Mouse (Mus musculus) retina, adult 2 months (tissue): ENCODE results near the gene Abcb4.
"Not testable (repeated sequence)": the region's sequence is repeated elsewhere in the genome, so short reads cannot be mapped to it uniquely, and the experiment has no call there.

Source experiments
- DNase-seq: peaks from one replicate; pipeline ENCODE4 v3.0.0-alpha.2; 2012; ENCODE audit warnings: low read depth, low spot score

Gene Abcb4

GRCm38 (mm10) chr5:8911567-8912198, 18.2 kb downstream of the Abcb4 start:
- DNase-seq = no peak

- no peak for DNase-seq
These were observed 22.9 kb downstream of the Abcb4 start for GRCm38 (mm10) chr5:8916400-8916799.

- no peak for DNase-seq
These were observed 23.6 kb downstream of the Abcb4 start for GRCm38 (mm10) chr5:8917069-8917468.

GRCm38 (mm10) chr5:8928440-8928839, 34.9 kb downstream of the Abcb4 start:
- DNase-seq = no peak

GRCm38 (mm10) chr5:8937965-8938364, 44.4 kb downstream of the Abcb4 start:
- no peak for DNase-seq

GRCm38 (mm10) chr5:8941266-8941665, 47.7 kb downstream of the Abcb4 start:
- DNase-seq = not testable (repeated sequence)

GRCm38 (mm10) chr5:8943836-8944235, 50.3 kb downstream of the Abcb4 start:
- DNase-seq = no peak

- peak; percentile 39 for DNase-seq
These were observed 54.0 kb downstream of the Abcb4 start for GRCm38 (mm10) chr5:8947423-8948110.

- no peak for DNase-seq
These were observed 60.1 kb downstream of the Abcb4 start for GRCm38 (mm10) chr5:8953660-8954059.

GRCm38 (mm10) chr5:8955544-8955943, 62.0 kb downstream of the Abcb4 start:
- no peak for DNase-seq

GRCm38 (mm10) chr5:8960534-8960933, 67.0 kb downstream of the Abcb4 start:
- DNase-seq = no peak

- DNase-seq = no peak
These were observed 71.0 kb downstream of the Abcb4 start for GRCm38 (mm10) chr5:8964487-8964886.

GRCm38 (mm10) chr5:8970694-8971093, 77.2 kb downstream of the Abcb4 start:
- no peak for DNase-seq

GRCm38 (mm10) chr5:8972355-8972754, 78.8 kb downstream of the Abcb4 start:
- DNase-seq = no peak

- no peak for DNase-seq
These were observed 81.2 kb downstream of the Abcb4 start for GRCm38 (mm10) chr5:8974721-8975120.

- no peak for DNase-seq
These were observed 92.0 kb downstream of the Abcb4 start for GRCm38 (mm10) chr5:8985470-8985869.

- DNase-seq = no peak
These were observed 94.4 kb downstream of the Abcb4 start for GRCm38 (mm10) chr5:8987925-8988324.

- DNase-seq = no peak
These were observed 97.0 kb downstream of the Abcb4 start for GRCm38 (mm10) chr5:8990526-8990925.

GRCm38 (mm10) chr5:8991626-8992025, 98.1 kb downstream of the Abcb4 start:
- DNase-seq = no peak

GRCm38 (mm10) chr5:8995966-8996685, 102.6 kb downstream of the Abcb4 start:
- no peak for DNase-seq

- peak; percentile 40 for DNase-seq
These were observed 103.4 kb downstream of the Abcb4 start, which contains the start of gene Crot for GRCm38 (mm10) chr5:8996686-8997512. Gene Crot, minus strand, starts transcription at chr5:8997324.

- no peak for DNase-seq
These were observed 104.0 kb downstream of the Abcb4 start for GRCm38 (mm10) chr5:8997513-8997895.
